Mouse (Mus musculus) limb, embryonic 11.5 days (tissue): Measurements from ENCODE around the gene Ccdc83. TPM values are rescaled to one million over a fixed set of nuclear protein-coding genes. Genes with fewer than 3 reads are reported as not detected.

ENCODE experiments used
- ATAC-seq: fragments of 200-750 bp; cut with Nextera tagmentation; 2 replicates; pipeline ENCODE4 v1.8.0; 2017; ENCODE audit warnings: low read depth; ENCODE audit not compliant: insufficient number of reproducible peaks, low FRiP score, low TSS enrichment
- DNase-seq: peaks from one replicate; pipeline ENCODE4 v3.0.0-alpha.2; 2015; ENCODE audit warnings: low spot score
- H3K27ac ChIP-seq: fragments of 300-500 bp; sonication (generic); replicated peaks from 2 replicates; pipeline ENCODE4 v1.5.1; 2014; ENCODE audit warnings: low read depth, mild to moderate bottlenecking, low read length
- H3K27me3 ChIP-seq: fragments of 300-500 bp; sonication (generic); 2 replicates; pipeline ENCODE4 v1.6.1; 2014; ENCODE audit warnings: mild to moderate bottlenecking, low read length, mixed read lengths; ENCODE audit not compliant: control insufficient read depth, insufficient read depth
- H3K36me3 ChIP-seq: fragments of 300-500 bp; sonication (generic); 2 replicates; pipeline ENCODE4 v1.6.1; 2014; ENCODE audit warnings: mild to moderate bottlenecking, low read length, moderate library complexity, mixed read lengths; ENCODE audit not compliant: control insufficient read depth, insufficient read depth
- H3K4me1 ChIP-seq: fragments of 300-500 bp; sonication (generic); 2 replicates; pipeline ENCODE4 v1.6.1; 2014; ENCODE audit warnings: low read length, mixed read lengths; ENCODE audit not compliant: control insufficient read depth, insufficient read depth
- H3K4me2 ChIP-seq: fragments of 300-500 bp; sonication (generic); 2 replicates; pipeline ENCODE4 v1.6.1; 2014; ENCODE audit warnings: low read depth, mild to moderate bottlenecking, moderate library complexity; ENCODE audit not compliant: severe bottlenecking
- H3K4me3 ChIP-seq: fragments of 300-500 bp; sonication (generic); 2 replicates; pipeline ENCODE4 v1.5.1; 2014; ENCODE audit warnings: low read depth, low read length
- H3K9ac ChIP-seq: fragments of 300-500 bp; sonication (generic); 2 replicates; pipeline ENCODE4 v1.6.1; 2014; ENCODE audit warnings: mild to moderate bottlenecking, low read length
- H3K9me3 ChIP-seq: fragments of 300-500 bp; sonication (generic); 2 replicates; pipeline ENCODE4 v1.6.1; 2016; ENCODE audit warnings: low read length; ENCODE audit not compliant: control insufficient read depth
- WGBS: fragments of 180-500 bp; shearing (Covaris S2); extraction: QIAGEN DNeasy Blood & Tissue Kit; methylation state at CpG from one replicate; pipeline ENCODE4 v1.1.7; 2014; 5-methylcytosine and 5-hydroxymethylcytosine counted together
- polyA plus RNA-seq: library from polyadenylated mRNA; unstranded; fragments of >200 nt; fragmentation: Nextera tagmentation; extraction: Ambion mirVana; gene quantifications from 2 replicates; pipeline ENCODE4 v1.2.1, GENCODE M21; 2014

Gene Ccdc83
- polyA plus RNA-seq, 1 experiment from 2014 or later = not detected

DNA sequence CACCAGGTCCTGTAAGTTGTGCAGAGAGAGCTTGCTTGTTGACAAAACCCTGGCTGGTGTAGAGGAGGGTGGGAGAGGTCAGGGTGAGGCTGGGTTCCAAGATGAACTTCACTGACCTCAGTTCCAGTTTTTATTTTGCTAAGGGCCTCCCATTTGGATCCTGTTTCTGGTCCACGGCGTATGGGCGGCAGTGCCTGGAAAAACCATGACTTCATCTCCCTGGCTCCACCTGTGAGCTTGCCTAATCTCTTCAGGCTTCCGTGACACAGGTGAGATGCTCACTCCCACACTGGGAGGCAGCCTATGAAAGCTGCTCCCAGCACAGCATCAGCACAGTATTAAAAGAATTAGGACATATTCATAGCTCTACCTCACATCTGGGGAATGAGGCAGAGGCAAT is 12.2 kb upstream of the Ccdc83 start:
- DNase-seq = no peak
- no peak overlapping the region for H3K4me3 ChIP-seq
- ATAC-seq = no peak
- no peaks in the 10 kb centered on the region for H3K36me3 ChIP-seq
- H3K4me1 ChIP-seq = no peaks in the 10 kb centered on the region
- no peak overlapping the region for H3K27ac ChIP-seq
- 84% methylated on average over 4 of the region's 4 CpGs for WGBS
- H3K9me3 ChIP-seq = no peaks in the 10 kb centered on the region
- H3K4me2 ChIP-seq = no peak overlapping the region
- H3K27me3 ChIP-seq = no peaks in the 10 kb centered on the region
- H3K9ac ChIP-seq = no peak overlapping the region

DNA sequence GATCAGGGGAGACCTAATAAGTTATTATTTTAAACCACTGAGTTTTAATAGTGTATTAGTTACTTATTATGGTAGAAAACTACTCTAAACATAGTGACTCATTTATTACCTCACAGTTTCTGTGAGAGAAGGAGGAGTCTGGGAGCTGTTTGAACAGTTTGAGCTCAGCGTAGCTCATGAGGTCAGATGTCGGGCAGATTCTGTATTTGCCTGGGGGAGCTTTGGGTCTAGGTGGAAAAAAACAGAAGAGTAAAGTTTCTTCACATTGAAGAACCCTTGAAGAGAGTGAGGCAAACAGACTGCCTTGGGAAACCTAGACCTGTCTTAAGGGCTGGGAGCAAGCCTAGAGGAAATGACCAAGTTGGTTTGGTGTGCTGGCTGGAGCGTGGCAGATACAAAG is 11.7 kb upstream of the Ccdc83 start:
- H3K4me3 ChIP-seq = no peak overlapping the region
- no peaks in the 10 kb centered on the region for H3K4me1 ChIP-seq
- ATAC-seq (no peak), DNase-seq (no peak)
- H3K4me2 ChIP-seq = no peak overlapping the region
- H3K9me3 ChIP-seq = no peaks in the 10 kb centered on the region
- no peaks in the 10 kb centered on the region for H3K27me3 ChIP-seq
- H3K36me3 ChIP-seq = no peaks in the 10 kb centered on the region
- no peak overlapping the region for H3K9ac ChIP-seq
- 75% methylated on average over 3 of the region's 3 CpGs for WGBS
- H3K27ac ChIP-seq = no peak overlapping the region

DNA sequence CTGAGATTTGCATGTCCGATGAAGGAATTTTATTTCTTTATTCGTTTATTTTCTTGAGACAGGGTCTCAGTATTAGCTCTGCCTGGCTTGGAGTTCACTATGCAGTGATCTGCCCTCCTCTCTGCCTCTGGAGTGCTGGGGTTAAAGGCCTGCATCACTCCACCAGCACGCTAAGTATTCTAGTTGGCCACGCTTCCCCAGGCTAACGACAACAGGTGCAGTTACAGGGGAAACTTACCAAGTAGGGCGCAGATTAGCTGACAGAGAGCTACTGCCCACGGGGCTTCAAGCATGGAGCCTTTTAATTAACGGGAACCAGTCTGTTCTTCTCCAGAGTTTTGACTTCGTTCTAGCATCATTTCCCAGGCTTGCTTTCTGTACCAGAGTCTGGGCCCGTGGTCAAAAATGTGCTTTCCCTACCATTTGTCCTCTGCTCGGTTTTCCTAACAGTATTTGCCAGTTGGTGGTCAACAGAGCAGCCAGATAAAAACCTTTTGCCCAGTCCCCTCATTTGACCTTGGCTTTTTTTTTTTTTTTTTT is 9.1 kb upstream of the Ccdc83 start:
- no peak overlapping the region for H3K27ac ChIP-seq
- ATAC-seq (no peak), DNase-seq (no peak)
- no peak overlapping the region for H3K9ac ChIP-seq
- no peak overlapping the region for H3K4me3 ChIP-seq
- H3K9me3 ChIP-seq = no peaks in the 10 kb centered on the region
- no peaks in the 10 kb centered on the region for H3K36me3 ChIP-seq
- 58% methylated on average over 11 of the region's 11 CpGs for WGBS
- H3K4me2 ChIP-seq = no peak overlapping the region
- no peaks in the 10 kb centered on the region for H3K4me1 ChIP-seq
- no peaks in the 10 kb centered on the region for H3K27me3 ChIP-seq

DNA sequence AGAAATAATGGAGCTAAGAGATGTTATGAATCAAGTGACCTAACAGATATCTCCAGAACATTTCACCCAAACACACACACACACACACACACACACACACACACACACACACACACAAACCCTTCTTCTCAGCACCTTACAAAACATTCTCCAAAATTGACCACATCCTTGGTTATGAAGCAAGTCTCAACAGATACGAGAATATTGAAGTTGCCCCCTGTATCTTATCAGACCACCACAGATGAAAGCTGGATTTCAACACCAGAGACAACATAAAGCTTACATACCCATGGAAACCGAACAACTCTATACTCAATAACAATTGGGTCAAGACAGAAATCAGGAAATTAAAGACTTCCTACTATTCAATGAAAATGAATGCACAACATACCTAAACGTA is 4.6 kb upstream of the Ccdc83 start:
- WGBS = 84% methylated on average over 3 of the region's 3 CpGs
- Histone ChIP-seq H3K4me1 (no peaks in the 10 kb centered on the region), H3K4me2 (no peak overlapping the region), H3K27me3 (no peaks in the 10 kb centered on the region), H3K27ac (no peak overlapping the region), H3K4me3 (no peak overlapping the region), H3K36me3 (no peaks in the 10 kb centered on the region), H3K9ac (no peak overlapping the region), H3K9me3 (no peaks in the 10 kb centered on the region)
- ATAC-seq (no peak), DNase-seq (no peak)

GRCm38 (mm10) chr7:90261902-90262599 is 3.5 kb downstream of the Ccdc83 start:
- no peaks in the 10 kb centered on the region for H3K36me3 ChIP-seq
- H3K4me3 ChIP-seq = no peak overlapping the region
- no peak for ATAC-seq
- no peak overlapping the region for H3K9ac ChIP-seq
- no peak overlapping the region for H3K27ac ChIP-seq
- no peaks in the 10 kb centered on the region for H3K4me1 ChIP-seq
- H3K9me3 ChIP-seq = no peaks in the 10 kb centered on the region
- H3K4me2 ChIP-seq = no peak overlapping the region
- no peaks in the 10 kb centered on the region for H3K27me3 ChIP-seq
- 28% methylated on average over 7 of the region's 7 CpGs for WGBS
- DNase-seq = no peak

- Histone ChIP-seq H3K4me1 (no peaks in the 10 kb centered on the region), H3K9ac (no peak overlapping the region), H3K27ac (no peak overlapping the region), H3K4me2 (no peak overlapping the region), H3K4me3 (no peak overlapping the region), H3K36me3 (no peaks in the 10 kb centered on the region), H3K27me3 (no peaks in the 10 kb centered on the region), H3K9me3 (no peaks in the 10 kb centered on the region)
- DNase-seq = no peak
- no peak for ATAC-seq
- 82% methylated on average over 2 of the region's 2 CpGs for WGBS
Observed at GRCm38 (mm10) chr7:90259899-90260298, 5.7 kb downstream of the Ccdc83 start.

- 87% methylated on average over 2 of the region's 2 CpGs for WGBS
- ATAC-seq = no peak
- H3K9me3 ChIP-seq = no peaks in the 10 kb centered on the region
- H3K4me3 ChIP-seq = no peak overlapping the region
- H3K9ac ChIP-seq = no peak overlapping the region
- no peaks in the 10 kb centered on the region for H3K27me3 ChIP-seq
- no peak overlapping the region for H3K27ac ChIP-seq
- DNase-seq = no peak
- H3K36me3 ChIP-seq = no peaks in the 10 kb centered on the region
- H3K4me2 ChIP-seq = no peak overlapping the region
- no peaks in the 10 kb centered on the region for H3K4me1 ChIP-seq
Observed at GRCm38 (mm10) chr7:90258701-90259100, 6.9 kb downstream of the Ccdc83 start.

- Histone ChIP-seq H3K27me3 (no peaks in the 10 kb centered on the region), H3K4me2 (no peak overlapping the region), H3K4me3 (no peak overlapping the region), H3K9ac (no peak overlapping the region), H3K27ac (no peak overlapping the region), H3K36me3 (no peaks in the 10 kb centered on the region), H3K9me3 (no peaks in the 10 kb centered on the region), H3K4me1 (no peaks in the 10 kb centered on the region)
- ATAC-seq = no peak
- WGBS = 74% methylated on average over 5 of the region's 5 CpGs
- no peak for DNase-seq
Observed at GRCm38 (mm10) chr7:90252946-90253345, 12.6 kb downstream of the Ccdc83 start.

DNA sequence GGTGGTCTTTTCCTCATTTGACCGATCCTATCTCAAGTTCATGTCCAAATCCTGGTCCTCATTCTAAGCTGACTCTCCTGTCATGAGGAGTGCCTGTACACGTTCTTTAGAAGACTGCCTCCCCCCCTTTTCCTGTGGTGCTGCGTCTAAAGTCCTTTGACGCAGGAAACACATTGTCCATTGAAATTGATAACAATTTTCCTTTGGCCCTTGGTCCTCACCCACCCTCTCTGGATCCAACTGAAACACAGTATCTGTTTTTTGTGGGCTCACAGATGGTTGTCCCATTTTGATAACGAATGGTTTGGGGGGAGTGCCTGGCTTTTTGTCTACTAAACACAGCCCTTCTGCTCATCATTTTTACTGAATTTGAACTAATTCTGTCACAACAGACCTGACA is 21.9 kb downstream of the Ccdc83 start:
- DNase-seq (no peak), ATAC-seq (no peak)
- Histone ChIP-seq H3K9ac (no peak overlapping the region), H3K36me3 (no peaks in the 10 kb centered on the region), H3K4me3 (no peak overlapping the region), H3K4me1 (no peaks in the 10 kb centered on the region; the same call in 1 of the 2 replicates), H3K27ac (no peak overlapping the region), H3K27me3 (no peaks in the 10 kb centered on the region), H3K4me2 (no peak overlapping the region), H3K9me3 (no peaks in the 10 kb centered on the region)
- WGBS = 87% methylated on average over 5 of the region's 5 CpGs
